Mouse (Mus musculus): Measurements from ENCODE around the gene Pnpla1. TPM values are rescaled to one million over a fixed set of nuclear protein-coding genes. Genes with fewer than 3 reads are reported as not detected.

Pnpla1 gene
- total RNA-seq, 2 experiments from 2014 or later: 0.44 to 0.49 TPM

- DNase-seq (ENCODE audit: low spot score in 2 of 2): peak; percentile 79 to 86
- intact Hi-C loops (cut with DNase I): loop anchor here (5.0 to 10.0 kb wide), 3 partner anchors 37 to 181 kb away; partner anchors contain the start of genes Mapk14 and Slc26a8
These were observed 17.1 kb downstream of the Pnpla1 start for GRCm38 (mm10) chr17:28875316-28875715.

GRCm38 (mm10) chr17:28876331-28876730 is 18.1 kb downstream of the Pnpla1 start:
- intact Hi-C loops (cut with DNase I): loop anchor here (5.0 to 10.0 kb wide), 3 partner anchors 36 to 182 kb away; partner anchors contain the start of genes Mapk14 and Slc26a8

GRCm38 (mm10) chr17:28876821-28877220 is 18.6 kb downstream of the Pnpla1 start:
- DNase-seq (ENCODE audit: low spot score in 2 of 2): peak; percentile 43 to 56
- intact Hi-C loops (cut with DNase I): loop anchor here (5.0 to 10.0 kb wide), 3 partner anchors 35 to 182 kb away; partner anchors contain the start of genes Mapk14 and Slc26a8

More at GRCm38 (mm10) chr17:28876331-28876730, 18.1 kb downstream of the Pnpla1 start:
- no peak for DNase-seq (ENCODE audit: low spot score in 2 of 2)

- intact Hi-C loops (cut with DNase I): loop anchor here (5.0 to 10.0 kb wide), 4 partner anchors 32 to 185 kb away; partner anchors contain the start of genes Mapk14 and Slc26a8
- peak; percentile 88 to 92 for DNase-seq (ENCODE audit: low spot score in 2 of 2)
These were observed 21.8 kb downstream of the Pnpla1 start for GRCm38 (mm10) chr17:28879931-28880391.

GRCm38 (mm10) chr17:28882316-28882715 is 24.1 kb downstream of the Pnpla1 start:
- peak; percentile 58 to 65 for DNase-seq (ENCODE audit: low spot score in 2 of 2)
- intact Hi-C loops (cut with DNase I): loop anchor here (5.0 kb wide), 1 partner anchor 45 kb away; no protein-coding TSS in a partner anchor

GRCm38 (mm10) chr17:28882810-28883209 is 24.6 kb downstream of the Pnpla1 start:
- no peak for DNase-seq (ENCODE audit: low spot score in 2 of 2)

GRCm38 (mm10) chr17:28883941-28884516 is 25.8 kb downstream of the Pnpla1 start:
- intact Hi-C loops (cut with DNase I): loop anchor here (5.0 kb wide), 1 partner anchor 43 kb away; no protein-coding TSS in a partner anchor
- no peak for DNase-seq (ENCODE audit: low spot score in 2 of 2)

More at GRCm38 (mm10) chr17:28882810-28883209, 24.6 kb downstream of the Pnpla1 start:
- intact Hi-C loops (cut with DNase I): loop anchor here (5.0 kb wide), 1 partner anchor 44 kb away; no protein-coding TSS in a partner anchor

- DNase-seq (ENCODE audit: low spot score in 2 of 2): no peak
- intact Hi-C loops (cut with DNase I): no loop called here
These were observed 27.0 kb downstream of the Pnpla1 start for GRCm38 (mm10) chr17:28885231-28885630.

GRCm38 (mm10) chr17:28886266-28886665 is 28.1 kb downstream of the Pnpla1 start:
- DNase-seq (ENCODE audit: low spot score in 2 of 2): no peak
- intact Hi-C loops (cut with DNase I): no loop called here

GRCm38 (mm10) chr17:28894050-28894767 is 36.0 kb downstream of the Pnpla1 start:
- intact Hi-C loops (cut with DNase I): no loop called here
- no peak for DNase-seq (ENCODE audit: low spot score in 2 of 2)

- no peak for DNase-seq (ENCODE audit: low spot score in 2 of 2)
- intact Hi-C loops (cut with DNase I): no loop called here
These were observed 37.1 kb downstream of the Pnpla1 start for GRCm38 (mm10) chr17:28895217-28895875.

- intact Hi-C loops (cut with DNase I): no loop called here
- no peak for DNase-seq (ENCODE audit: low spot score in 2 of 2)
These were observed 38.0 kb downstream of the Pnpla1 start for GRCm38 (mm10) chr17:28896095-28896780.

GRCm38 (mm10) chr17:28897817-28898216 is 39.6 kb downstream of the Pnpla1 start:
- DNase-seq (ENCODE audit: low spot score in 2 of 2): no peak
- intact Hi-C loops (cut with DNase I): no loop called here

GRCm38 (mm10) chr17:28898249-28898648 is 40.0 kb downstream of the Pnpla1 start:
- intact Hi-C loops (cut with DNase I): no loop called here
- no peak for DNase-seq (ENCODE audit: low spot score in 2 of 2)

- DNase-seq (ENCODE audit: low spot score in 2 of 2): no peak
- intact Hi-C loops (cut with DNase I): no loop called here
These were observed 41.2 kb downstream of the Pnpla1 start for GRCm38 (mm10) chr17:28899427-28899826.

GRCm38 (mm10) chr17:28901559-28901958 is 43.3 kb downstream of the Pnpla1 start:
- DNase-seq (ENCODE audit: low spot score in 2 of 2): no peak
- intact Hi-C loops (cut with DNase I): no loop called here

GRCm38 (mm10) chr17:28904546-28905376 is 46.5 kb downstream of the Pnpla1 start:
- intact Hi-C loops (cut with DNase I): no loop called here
- DNase-seq (ENCODE audit: low spot score in 2 of 2): peak; percentile 69 to 81

- intact Hi-C loops (cut with DNase I): no loop called here
- no peak for DNase-seq (ENCODE audit: low spot score in 2 of 2)
These were observed 47.2 kb downstream of the Pnpla1 start for GRCm38 (mm10) chr17:28905377-28905916.
